Mouse (Mus musculus): ENCODE results near the gene Spag7.

- no peak for TF ChIP-seq POLR2A (IDR thresholded peaks at IDR 0.05; ENCODE audit: extremely low read depth, insufficient read depth, low read length)
- TF ChIP-seq CTCF (IDR thresholded peaks at IDR 0.05; ENCODE audit: low read depth, low read length), result no peak
These were observed 32.2 kb upstream of the Spag7 start for GRCm38 (mm10) chr11:70701221-70701955.

Measured in liver, adult 2 months (tissue).